Mouse (Mus musculus) T-helper 1 cell (primary cell): Measurements from ENCODE around the gene Plcb1.

Experiments used
- in situ Hi-C: fragments of 300-600 bp; cut with MboI, MseI; formaldehyde crosslinking; loops from one replicate; pipeline ENCODE4 v1.15.1; 2025; ENCODE audit warnings: high pct_unique_total_duplicates

Gene Plcb1

DNA sequence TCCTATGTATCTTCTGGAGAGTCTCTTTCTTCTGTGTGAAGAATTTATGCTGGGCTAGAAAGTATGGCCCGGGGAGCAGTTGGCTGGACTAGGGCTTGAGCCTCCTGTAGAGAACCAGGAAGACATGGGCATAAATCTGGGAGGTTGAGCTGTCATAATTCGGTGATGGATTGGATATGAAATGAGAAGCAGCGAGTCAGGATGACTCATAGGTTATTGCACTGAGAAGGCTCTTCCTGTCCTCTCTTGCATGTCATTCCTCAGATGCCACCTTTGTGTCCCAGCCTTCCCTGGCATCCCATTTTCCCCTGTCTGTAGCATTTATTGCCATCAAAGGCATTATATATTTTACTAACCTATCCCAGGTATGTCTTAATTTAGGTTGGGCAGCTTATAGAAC, 267.5 kb downstream of the Plcb1 start:
- in situ Hi-C loops: loop anchor here (5.0 kb wide), 1 partner anchor 76 kb away; no protein-coding TSS in a partner anchor

DNA sequence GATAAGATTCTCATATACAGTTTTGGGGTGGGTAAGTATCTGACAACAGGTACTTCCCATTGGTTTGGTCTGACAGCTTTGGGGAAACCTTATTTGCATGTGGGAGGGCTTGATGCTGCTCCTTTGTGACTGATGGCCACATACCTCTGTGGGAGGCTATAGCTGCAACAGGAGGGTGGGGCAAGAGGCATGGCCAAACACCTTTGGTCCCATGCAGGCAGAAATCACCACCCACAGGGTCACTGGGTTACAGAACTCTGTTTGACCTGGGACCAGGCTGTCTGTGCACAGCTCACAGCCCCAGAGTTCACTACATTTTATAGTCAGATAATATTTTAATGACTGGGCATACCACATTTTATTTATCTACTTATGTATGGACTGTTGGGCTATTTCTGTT, 281.6 kb downstream of the Plcb1 start:
- in situ Hi-C loops: no loop called here

DNA sequence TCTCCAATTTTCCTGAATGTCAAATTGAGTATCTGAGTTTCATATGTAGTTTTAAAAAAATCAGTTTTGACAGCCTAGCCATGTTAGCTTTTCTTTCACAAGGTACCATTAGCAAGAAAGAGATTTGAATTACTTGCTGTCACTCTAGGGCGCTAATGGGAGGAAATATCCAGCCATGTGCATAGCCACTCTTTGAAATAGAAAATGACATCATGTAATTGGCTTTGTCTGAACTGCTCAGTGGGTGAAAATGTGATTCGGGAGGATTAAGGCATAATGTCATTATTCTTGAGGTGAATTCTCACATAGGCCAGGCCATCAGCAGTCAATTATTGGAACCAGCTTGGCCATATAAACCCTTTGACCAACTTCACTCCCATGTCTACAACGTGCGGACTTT, 285.5 kb downstream of the Plcb1 start:
- in situ Hi-C loops: no loop called here

DNA sequence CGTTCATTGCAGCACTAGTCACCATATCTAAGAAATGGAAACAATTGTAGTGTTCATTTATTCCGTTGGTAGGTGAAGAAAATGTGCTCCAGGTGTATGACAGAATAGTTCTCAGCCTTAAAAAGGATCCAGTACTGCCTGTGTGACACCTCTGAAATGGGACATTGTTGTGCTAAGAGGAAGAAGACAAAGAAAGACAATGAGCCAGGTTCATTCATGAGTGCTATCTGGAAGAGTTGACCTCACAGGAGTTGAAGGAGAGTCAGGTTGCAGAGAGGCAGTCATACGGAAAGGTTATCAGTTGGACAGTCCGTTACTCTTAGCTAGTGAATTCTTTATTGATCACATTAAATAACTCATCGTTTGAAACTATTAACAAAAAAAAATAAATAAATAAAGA, 286.6 kb downstream of the Plcb1 start:
- in situ Hi-C loops: no loop called here

DNA sequence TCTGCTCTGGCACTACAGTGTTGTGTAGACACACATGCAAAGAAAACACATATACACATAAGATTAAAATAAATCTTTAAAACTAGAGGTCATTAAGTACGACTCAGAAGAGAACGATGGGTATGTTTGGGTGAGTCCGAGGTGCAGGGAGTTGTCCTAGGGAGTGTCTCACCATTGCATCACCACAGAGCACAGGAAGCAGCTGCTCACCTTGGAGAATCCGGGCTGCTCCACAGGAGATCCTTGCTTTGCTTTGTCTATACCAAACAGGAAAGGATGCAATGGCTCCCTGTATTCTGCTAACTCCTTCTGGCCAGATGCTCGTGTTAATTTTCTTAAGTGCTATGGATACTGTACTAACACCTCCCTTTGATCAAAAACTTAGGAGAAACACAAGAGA, 287.1 kb downstream of the Plcb1 start:
- in situ Hi-C loops: no loop called here

DNA sequence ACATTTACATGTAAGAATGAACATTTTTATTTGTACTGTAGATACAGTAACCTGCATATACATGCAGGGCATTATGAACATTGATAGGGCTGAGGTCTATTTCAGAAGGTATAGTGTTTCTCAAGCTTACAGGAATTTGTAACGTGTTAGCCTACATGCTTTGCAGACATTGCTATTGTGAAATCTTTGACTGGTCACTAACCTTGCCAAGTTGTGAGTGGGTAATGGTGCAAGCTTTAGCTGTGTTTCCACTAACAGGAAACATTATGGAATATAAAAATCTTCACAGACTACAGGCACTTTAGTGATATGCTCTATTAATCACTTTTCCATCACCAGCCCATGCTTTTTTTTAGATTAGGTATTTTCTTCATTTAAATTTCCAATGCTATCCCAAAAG, 289.5 kb downstream of the Plcb1 start:
- in situ Hi-C loops: no loop called here

DNA sequence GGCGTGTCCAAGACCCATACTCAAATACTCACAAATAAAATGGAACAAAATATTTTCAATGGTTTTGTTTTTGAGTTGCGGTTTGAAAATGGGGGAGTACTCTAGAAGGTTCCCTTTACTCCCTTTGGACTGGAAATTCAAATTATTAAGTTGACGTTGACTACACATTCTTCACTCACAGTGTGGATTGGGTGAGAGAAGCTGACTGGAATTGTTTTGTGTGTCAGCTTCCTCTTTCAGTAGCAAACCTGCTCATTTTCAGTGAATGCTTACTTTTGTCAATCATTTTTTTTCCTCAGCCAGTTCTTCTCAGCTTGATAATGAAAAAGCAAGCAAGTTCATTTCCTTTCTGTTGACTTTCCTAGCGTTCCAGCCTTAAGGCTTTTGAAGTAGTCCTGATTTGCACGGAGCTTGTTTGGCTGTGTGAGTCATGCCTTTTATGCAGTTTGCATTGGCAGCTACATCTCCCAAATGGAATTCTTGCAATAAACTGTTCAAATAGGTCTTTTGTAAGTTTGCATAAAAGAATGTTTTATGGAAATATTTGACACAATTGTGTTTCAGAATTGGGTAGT, 306.8 kb downstream of the Plcb1 start:
- in situ Hi-C loops: no loop called here

DNA sequence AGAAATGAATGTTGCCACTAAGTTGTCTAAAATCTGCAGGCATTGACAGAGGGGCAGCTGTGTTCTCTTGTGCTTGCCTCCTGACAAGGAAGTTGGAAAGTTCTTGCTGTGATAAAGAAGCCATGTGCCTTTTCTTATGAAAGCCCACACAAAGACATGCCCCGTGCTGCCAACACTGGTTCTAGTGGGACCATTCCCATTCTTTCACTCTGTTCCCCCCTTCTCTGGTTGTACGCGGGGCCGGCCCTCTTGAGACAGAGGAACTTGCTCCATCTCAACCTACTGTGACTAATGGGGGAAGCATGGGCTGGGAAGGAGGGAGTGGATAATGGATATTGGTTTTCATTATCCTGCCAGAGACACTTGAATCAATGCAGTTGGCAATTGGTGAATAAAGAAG, 315.4 kb downstream of the Plcb1 start:
- in situ Hi-C loops: no loop called here

DNA sequence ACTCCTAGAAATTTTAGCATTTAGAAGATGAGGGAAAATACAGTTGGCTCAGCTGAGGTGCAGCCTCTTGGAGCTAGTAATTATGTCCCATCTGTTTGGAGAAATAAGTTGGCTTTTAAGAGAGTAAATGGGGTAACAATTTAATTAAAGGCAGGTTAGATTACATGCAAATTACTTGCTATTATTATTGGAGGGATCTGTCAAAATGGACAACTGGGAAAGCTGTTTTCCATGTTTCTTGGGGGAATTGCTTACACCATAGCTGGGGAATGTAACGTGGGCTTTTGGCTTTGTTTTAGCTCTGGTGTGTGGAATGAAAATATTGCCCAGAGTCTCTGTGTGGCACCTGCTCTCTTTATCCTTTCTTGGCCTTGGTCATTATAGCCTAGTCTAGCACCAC, 316.1 kb downstream of the Plcb1 start:
- in situ Hi-C loops: no loop called here

DNA sequence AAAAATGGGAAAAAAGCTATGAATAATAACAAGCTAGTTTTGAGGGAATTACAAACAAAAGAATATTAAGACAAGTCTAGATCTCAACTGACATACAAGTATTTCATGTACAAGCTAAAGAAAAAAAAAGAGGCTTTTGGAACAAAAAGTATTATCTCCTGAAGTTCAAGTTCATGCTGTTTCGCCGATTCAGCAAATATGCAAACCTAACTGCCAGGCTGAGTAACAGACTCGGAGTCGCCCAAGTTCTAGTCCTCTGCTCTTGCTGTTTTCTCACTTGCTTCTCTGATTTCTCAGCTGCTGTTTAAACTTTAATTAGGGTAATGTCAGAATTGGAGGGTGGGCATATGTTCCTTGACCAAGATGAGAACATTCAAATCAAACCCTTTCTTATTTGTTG, 320.8 kb downstream of the Plcb1 start:
- in situ Hi-C loops: no loop called here

DNA sequence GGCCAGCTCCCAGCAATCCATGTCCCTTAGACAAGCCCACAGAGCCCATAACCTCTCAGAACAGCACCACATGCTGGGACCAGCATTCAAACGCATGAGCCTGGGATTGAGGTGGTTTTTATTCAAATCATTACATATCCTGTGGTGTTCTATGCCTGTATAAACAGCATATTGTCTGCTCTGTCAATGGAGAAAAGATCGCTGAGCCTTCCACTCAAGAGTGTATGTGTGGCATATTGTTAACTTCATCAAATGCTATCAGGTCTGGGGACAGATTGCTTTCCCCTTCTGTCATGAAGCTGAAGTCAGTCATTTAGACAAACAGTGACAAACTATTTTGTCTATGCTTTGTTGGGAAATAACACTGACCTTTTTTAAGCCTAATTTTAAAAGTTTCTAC, 322.7 kb downstream of the Plcb1 start:
- in situ Hi-C loops: no loop called here

DNA sequence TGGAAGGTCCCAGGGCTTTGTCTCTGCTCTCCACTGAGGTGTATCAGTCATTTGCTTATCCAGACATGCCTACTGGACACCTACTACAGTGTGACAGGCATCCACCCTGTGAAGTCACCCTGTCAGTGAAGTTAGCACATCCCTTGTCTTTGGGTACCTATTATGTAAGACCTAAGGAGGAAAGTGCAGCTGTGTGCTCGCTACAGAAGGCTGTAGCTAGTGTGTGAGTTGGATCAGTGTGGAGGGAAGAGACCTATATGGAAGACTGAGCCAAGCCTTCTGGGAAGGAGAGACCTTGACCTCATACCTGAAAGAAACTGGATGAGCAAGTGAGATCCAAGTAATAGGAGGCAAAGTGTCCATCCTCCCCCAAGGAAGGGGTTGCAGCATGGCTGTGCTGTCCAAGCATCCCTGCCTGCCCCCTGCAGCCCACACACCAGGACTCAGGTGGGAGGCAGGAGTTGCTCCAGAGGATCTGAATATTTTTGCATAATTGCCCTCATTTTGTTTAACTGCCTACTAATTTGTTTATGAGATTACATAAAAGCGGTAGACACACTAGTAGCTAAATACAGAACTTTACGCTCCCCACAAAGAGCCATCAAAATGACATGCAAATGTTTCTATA, 328.7 kb downstream of the Plcb1 start:
- in situ Hi-C loops: no loop called here

DNA sequence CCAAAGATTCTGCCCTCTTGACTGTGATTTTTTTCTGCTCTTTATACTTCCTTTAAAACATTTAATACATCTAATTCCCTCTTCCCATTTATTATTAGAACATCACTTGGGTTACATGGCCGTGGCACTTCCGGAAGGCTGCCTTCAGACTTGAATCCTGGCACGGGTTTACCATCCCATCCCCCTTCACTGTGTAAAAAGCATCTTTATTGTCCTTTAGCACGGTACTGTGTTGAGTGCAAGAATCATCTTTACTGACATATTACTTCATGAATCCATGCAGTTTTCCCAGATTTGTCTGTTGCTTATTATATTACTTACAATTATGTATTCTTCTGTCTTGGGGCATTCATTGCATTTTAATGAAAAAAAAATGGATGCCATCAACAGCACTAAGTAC, 337.2 kb downstream of the Plcb1 start:
- in situ Hi-C loops: no loop called here

DNA sequence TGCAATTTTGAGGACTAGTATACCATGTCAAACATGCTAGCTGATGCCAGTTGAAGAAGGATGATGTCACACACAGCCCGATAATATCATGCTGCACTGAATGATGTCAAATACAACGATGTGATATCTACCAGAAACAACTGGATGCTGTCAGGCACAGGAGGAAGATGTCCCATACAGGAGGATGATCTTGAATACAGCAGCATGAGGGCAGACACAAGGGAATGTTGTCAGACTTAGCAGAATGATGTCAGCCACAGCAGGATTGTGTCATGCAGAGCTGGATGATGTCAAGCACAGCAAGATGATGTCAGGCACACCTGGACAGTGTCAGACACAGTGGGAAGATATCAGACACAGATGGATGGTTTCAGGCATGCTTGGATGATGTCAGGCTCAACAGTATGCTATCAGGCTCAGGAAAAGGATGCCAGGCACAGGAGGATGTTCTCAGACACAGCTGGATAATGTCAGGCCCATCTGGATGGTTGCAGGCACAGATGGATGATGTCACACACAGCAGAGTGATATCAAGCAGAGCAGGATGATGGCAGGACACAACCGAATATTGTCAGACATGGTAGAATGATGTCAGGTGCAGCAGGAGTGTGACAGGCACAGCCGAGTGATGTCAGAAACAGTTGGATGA, 338.0 kb downstream of the Plcb1 start:
- in situ Hi-C loops: no loop called here

DNA sequence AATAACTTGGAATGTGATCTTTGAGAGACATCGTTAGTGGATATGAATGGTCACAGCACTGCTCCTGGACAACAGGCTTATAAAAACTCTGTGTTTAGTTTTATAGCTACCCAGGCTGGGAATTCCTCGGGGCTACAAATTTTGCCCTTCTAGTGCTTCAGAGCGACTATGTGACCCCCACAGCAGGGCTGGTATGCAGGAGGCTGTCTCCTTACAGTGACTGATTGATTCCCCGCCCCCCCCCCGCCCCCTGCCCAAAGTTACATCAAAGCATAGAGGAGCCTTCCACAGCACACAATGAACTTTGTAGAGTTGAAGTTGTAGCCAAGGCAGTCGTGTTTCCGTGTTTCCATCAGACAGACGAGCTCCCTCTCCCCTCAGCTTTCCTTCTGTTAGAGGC, 354.7 kb downstream of the Plcb1 start:
- in situ Hi-C loops: no loop called here

DNA sequence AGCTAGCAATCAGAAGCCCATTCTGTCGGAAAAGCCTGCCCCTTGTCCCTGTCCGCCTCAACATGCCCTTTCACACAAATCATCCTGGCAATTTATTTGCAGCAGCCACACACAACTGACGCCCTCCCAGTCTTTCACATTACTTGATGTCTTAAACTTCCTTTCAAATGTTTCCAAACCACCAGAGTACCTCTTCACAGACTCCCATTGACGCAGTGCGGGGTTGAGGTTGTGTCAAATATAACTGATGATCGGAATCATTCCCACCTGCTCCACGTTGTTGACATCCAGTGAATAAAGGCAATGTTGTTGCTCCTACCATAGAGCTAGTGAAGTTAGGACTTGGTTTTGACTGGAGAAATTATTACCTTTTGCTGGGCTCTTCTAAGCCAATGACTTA, 366.4 kb downstream of the Plcb1 start:
- in situ Hi-C loops: no loop called here

DNA sequence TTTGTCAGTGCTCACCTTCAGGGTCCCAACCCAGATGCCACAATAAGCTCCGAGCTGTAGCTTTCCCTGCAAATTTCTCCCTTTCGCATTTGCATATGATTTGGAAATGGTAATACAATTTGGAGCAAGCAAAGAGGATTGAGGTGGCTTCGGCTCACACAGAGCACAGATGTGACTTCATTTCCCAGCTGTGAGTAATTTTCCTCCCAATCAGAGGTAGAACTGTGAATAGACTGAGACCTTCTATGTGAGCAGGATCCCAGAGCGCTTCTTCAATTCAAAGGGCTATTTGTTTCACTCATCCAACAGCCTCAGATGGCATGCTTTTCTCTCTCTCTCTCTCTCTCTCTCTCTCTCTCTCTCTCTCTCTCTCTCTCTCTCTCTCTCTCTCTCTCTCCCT, 367.4 kb downstream of the Plcb1 start:
- in situ Hi-C loops: no loop called here

DNA sequence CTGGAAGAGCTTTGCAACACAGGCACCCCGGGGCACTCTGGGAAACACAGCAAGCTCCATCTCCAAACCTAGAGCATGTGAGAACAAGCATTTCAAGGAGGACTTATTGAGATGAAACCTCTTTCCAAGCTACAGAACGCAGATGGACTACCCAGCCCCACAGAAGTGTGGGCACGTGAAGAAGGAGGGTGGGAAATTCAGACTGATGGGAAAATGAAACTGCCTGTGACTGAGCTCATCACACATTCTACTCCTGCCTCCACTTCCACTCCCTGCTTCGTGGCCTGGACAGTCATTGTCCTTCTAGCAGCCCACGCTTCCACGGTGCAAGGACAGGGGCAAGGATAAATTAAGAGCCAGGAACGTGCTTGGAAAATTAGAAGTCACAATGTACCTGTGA, 370.2 kb downstream of the Plcb1 start:
- in situ Hi-C loops: no loop called here

DNA sequence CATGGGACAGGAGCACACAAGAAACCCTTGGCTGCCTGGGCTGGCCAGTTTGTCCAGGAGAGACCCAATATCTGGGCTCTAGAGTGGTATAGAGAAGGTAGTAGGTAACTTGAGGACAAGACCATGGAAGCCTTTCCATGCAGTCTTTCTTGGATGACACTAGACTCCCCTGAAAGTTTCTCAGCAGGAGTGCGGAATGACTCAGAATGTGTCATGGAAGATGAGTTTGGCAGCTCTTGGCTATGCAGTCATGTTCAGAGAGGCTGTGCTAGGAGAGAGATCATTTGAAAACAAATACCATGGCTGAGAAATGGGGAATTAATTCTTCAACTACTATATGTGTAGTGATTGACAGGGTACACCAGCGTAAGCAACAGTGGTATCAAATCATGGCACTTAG, 372.1 kb downstream of the Plcb1 start:
- in situ Hi-C loops: no loop called here

DNA sequence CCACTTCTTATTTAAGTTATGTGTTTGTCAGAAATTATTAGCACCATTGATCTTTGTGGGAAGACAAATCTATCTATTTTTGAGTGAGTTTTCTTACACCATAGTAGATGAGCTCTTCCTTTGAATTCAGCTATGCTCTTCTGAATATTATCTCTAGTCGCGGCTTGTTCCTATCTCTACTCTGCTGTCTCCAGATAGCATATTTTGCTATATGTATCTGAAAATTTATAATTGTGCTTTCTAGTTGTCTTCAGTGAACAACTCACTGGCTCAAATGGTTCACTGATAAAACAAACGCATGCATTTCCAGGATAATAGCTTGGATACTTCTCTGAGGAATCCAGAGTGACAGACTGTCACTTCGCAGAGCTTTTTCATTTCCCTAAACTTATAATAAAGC, 375.8 kb downstream of the Plcb1 start:
- in situ Hi-C loops: no loop called here

DNA sequence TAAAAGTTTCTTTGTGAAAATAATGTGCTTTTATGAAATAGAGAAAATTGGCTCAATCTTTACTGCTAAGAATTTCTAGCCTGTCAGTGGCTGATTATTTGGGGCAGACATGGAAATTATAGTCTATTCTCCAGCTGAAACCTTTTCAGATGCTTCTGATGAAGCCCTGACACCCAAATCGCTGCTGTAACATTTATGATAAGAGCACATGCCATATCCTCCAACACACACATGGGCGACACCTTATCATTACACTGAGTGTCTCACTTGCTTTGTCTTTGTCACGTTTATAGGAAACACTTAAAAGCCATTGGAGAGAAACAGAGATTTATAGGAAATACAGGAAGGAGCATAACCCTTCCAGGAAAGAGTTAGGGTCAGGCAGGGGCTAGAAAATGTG, 379.6 kb downstream of the Plcb1 start:
- in situ Hi-C loops: no loop called here

DNA sequence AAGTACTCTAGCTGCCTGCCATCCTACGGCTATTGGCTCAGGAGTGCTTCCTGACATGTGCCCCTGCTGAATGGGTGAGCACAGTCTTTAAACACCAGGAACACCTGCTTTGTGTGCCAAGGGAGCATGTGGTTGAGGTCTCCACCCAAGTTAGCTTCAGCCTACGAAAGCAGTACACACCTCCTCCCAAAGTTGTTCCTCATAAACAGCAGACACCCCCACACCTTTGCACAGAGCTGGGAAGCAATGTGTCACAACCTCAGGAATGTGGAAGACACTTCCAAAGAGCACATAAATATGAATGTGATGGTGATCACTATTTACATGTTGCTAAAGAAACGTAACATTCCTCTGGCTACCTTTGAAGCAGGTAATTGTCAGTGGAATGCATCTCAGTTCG, 389.7 kb downstream of the Plcb1 start:
- in situ Hi-C loops: no loop called here

DNA sequence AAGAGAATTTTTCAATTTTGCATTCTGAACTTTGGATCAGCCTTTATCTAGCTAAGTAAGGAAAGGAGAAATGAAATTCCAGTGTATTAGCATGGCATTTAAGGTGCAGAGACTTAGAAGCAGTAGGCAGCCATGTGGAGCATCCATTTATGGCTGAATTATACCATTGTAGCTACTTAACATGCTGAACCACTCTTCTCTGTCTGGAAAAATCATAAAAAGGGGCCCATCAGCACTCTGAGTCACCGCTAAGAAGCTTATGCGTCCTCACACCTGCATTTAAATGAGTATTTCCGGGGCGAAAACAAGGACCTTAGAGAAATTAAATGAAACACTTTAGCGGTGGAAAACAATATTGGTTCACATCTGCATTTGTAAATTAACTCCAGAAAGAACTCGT, 401.8 kb downstream of the Plcb1 start:
- in situ Hi-C loops: no loop called here

DNA sequence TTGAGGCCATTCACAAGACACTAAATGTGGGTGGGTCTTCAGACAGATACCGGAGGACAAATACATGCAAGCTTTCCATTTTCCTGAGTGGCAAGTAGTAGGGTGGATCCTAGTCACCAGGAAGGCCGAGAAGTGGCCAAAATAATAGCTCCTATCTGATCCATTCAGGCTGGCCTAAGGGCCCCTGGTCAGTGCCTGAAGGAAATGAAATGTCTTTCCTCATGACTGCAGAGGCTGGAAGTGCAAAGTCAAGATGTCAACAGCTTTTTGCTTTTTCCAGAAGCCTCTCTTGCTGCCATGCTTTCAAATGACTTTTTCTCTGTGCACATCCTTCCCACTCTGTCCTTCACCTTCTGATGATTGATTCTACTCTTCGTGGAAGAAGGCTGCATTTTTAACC, 415.0 kb downstream of the Plcb1 start:
- in situ Hi-C loops: no loop called here
